Mouse (Mus musculus) CH12.LX (cell line): Measurements from ENCODE around the gene Cox4i2. TPM values are rescaled to one million over a fixed set of nuclear protein-coding genes. Genes with fewer than 3 reads are reported as not detected.

Experiments
- DNase-seq: peaks from one replicate; pipeline ENCODE4 v3.0.0-alpha.2; 2013; ENCODE audit errors: extremely low read depth
- H3K27ac ChIP-seq: 2 replicates; pipeline ENCODE4 v1.5.1; 2012; ENCODE audit warnings: low read depth, mild to moderate bottlenecking, control low read depth, moderate library complexity; ENCODE audit not compliant: insufficient read depth
- H3K27me3 ChIP-seq: replicated peaks from 2 replicates; pipeline ENCODE3; 2012; ENCODE audit warnings: inconsistent platforms
- H3K36me3 ChIP-seq, 2 experiments: replicated peaks in 1 of 2; 2 replicates each; pipeline versions ENCODE3 to v1.6.1; 2012; ENCODE audit warnings: inconsistent platforms in 1 of 2, low read length in 1 of 2, mild to moderate bottlenecking in 1 of 2, mixed read lengths in 1 of 2, moderate library complexity in 1 of 2; ENCODE audit not compliant: control insufficient read depth in 1 of 2, insufficient read depth in 1 of 2
- H3K4me1 ChIP-seq, 2 experiments: 2 replicates each; pipeline ENCODE4 v1.6.1; 2012; ENCODE audit warnings: inconsistent platforms in 1 of 2, moderate library complexity in 1 of 2; ENCODE audit not compliant: insufficient read depth in 2 of 2, control insufficient read depth in 1 of 2
- H3K4me2 ChIP-seq: 2 replicates; pipeline ENCODE4 v1.6.1; 2012; ENCODE audit warnings: low read depth, mild to moderate bottlenecking, control low read depth; ENCODE audit not compliant: poor library complexity, insufficient read depth, severe bottlenecking
- H3K4me3 ChIP-seq, 3 experiments: fragments of 150-350 bp in 1 of 3; sonication (generic) in 1 of 3; replicated peaks in 1 of 3; 2 replicates each; pipeline versions ENCODE3 to v1.5.1; 2011 to 2012; ENCODE audit warnings: low read depth in 2 of 3, low read length in 2 of 3, mild to moderate bottlenecking in 2 of 3, moderate library complexity in 2 of 3, control low read depth in 1 of 3, improper control_type of control experiment in 1 of 3, inconsistent platforms in 1 of 3, mixed read lengths in 1 of 3; ENCODE audit not compliant: poor library complexity in 1 of 3
- H3K79me2 ChIP-seq: replicated peaks from 2 replicates; pipeline ENCODE4 v1.6.1; 2012; ENCODE audit warnings: mild to moderate bottlenecking, moderate library complexity; ENCODE audit not compliant: control insufficient read depth, poor library complexity, insufficient read depth, severe bottlenecking; ENCODE audit errors: extremely low read depth
- H3K9ac ChIP-seq: 2 replicates; pipeline ENCODE4 v1.6.1; 2012; ENCODE audit warnings: low read depth, mild to moderate bottlenecking, control low read depth, moderate library complexity; ENCODE audit not compliant: insufficient read depth
- H3K9me3 ChIP-seq: replicated peaks from 2 replicates; pipeline ENCODE3; 2012; ENCODE audit warnings: low read length, inconsistent platforms, mixed read lengths
- BHLHE40 ChIP-seq: IDR thresholded peaks from 2 replicates; pipeline ENCODE4 v1.6.1; 2011; ENCODE audit warnings: mild to moderate bottlenecking, low read depth, low read length, improper control_type of control experiment
- CTCF ChIP-seq, 2 experiments: IDR thresholded peaks in 1 of 2; conservative IDR thresholded peaks in 1 of 2; 2 replicates each; pipeline ENCODE4 v1.5.1; 2011 to 2012; ENCODE audit warnings: low read depth in 2 of 2, low read length in 2 of 2, improper control_type of control experiment in 1 of 2, inconsistent platforms in 1 of 2, mild to moderate bottlenecking in 1 of 2, moderate library complexity in 1 of 2
- ELF1 ChIP-seq: IDR thresholded peaks from 2 replicates; pipeline ENCODE4 v1.6.1; 2014; ENCODE audit warnings: low read depth, mild to moderate bottlenecking, inconsistent platforms, low read length, improper control_type of control experiment
- ETS1 ChIP-seq: conservative IDR thresholded peaks from 2 replicates; pipeline ENCODE4 v1.6.1; 2012; ENCODE audit warnings: low read depth, mild to moderate bottlenecking, inconsistent platforms, low read length, improper control_type of control experiment, moderate library complexity
- GABPA ChIP-seq: IDR thresholded peaks from 2 replicates; pipeline ENCODE4 v1.6.1; 2012; ENCODE audit warnings: low read depth, low read length, improper control_type of control experiment, inconsistent platforms; ENCODE audit not compliant: insufficient replicate concordance
- JUN ChIP-seq: IDR thresholded peaks from 2 replicates; pipeline ENCODE4 v1.6.1; 2011; ENCODE audit warnings: low read depth, mild to moderate bottlenecking, low read length, improper control_type of control experiment, moderate library complexity; ENCODE audit not compliant: insufficient read depth
- MAX ChIP-seq: IDR thresholded peaks from 2 replicates; pipeline ENCODE4 v1.6.1; 2011; ENCODE audit warnings: low read length, improper control_type of control experiment
- MEF2A ChIP-seq: IDR thresholded peaks from 2 replicates; pipeline ENCODE4 v1.6.1; 2014; ENCODE audit warnings: low read depth, mild to moderate bottlenecking, inconsistent platforms, low read length, improper control_type of control experiment, borderline replicate concordance
- MXI1 ChIP-seq: IDR thresholded peaks from 2 replicates; pipeline ENCODE4 v1.6.1; 2011; ENCODE audit warnings: mild to moderate bottlenecking, low read depth, low read length, improper control_type of control experiment
- NELFE ChIP-seq: IDR thresholded peaks from 2 replicates; pipeline ENCODE4 v1.6.1; 2011; ENCODE audit warnings: low read depth, low read length, improper control_type of control experiment
- NRF1 ChIP-seq: IDR thresholded peaks from 2 replicates; pipeline ENCODE4 v1.6.1; 2014; ENCODE audit warnings: low read depth, mild to moderate bottlenecking, inconsistent platforms, low read length, improper control_type of control experiment, moderate library complexity
- POLR2A ChIP-seq: IDR thresholded peaks from 2 replicates; pipeline ENCODE4 v1.6.1; 2011; ENCODE audit warnings: low read depth, mild to moderate bottlenecking, improper control_type of control experiment, low read length
- POLR2AphosphoS2 ChIP-seq: IDR thresholded peaks from 2 replicates; pipeline ENCODE4 v1.6.1; 2011; ENCODE audit warnings: low read depth, low read length, improper control_type of control experiment
- SIN3A ChIP-seq: IDR thresholded peaks from 2 replicates; pipeline ENCODE4 v1.6.1; 2012; ENCODE audit warnings: low read length, improper control_type of control experiment, inconsistent platforms
- SMC3 ChIP-seq: IDR thresholded peaks from 2 replicates; pipeline ENCODE4 v1.6.1; 2011; ENCODE audit warnings: low read depth, low read length, improper control_type of control experiment
- UBTF ChIP-seq: IDR thresholded peaks from 2 replicates; pipeline ENCODE4 v1.6.1; 2012; ENCODE audit warnings: low read depth, mild to moderate bottlenecking, inconsistent platforms, low read length, improper control_type of control experiment, moderate library complexity
- USF1 ChIP-seq: IDR thresholded peaks from 2 replicates; pipeline ENCODE4 v1.6.1; 2014; ENCODE audit warnings: low read depth, mild to moderate bottlenecking, inconsistent platforms, low read length, improper control_type of control experiment
- USF2 ChIP-seq: conservative IDR thresholded peaks from 2 replicates; pipeline ENCODE4 v1.6.1; 2011; ENCODE audit warnings: low read depth, low read length, improper control_type of control experiment
- ZC3H11A ChIP-seq: IDR thresholded peaks from 2 replicates; pipeline ENCODE4 v1.6.1; 2012; ENCODE audit warnings: low read depth, mild to moderate bottlenecking, inconsistent platforms, low read length, improper control_type of control experiment
- ZKSCAN1 ChIP-seq: IDR thresholded peaks from 2 replicates; pipeline ENCODE4 v1.6.1; 2012; ENCODE audit warnings: low read depth, inconsistent platforms, low read length, improper control_type of control experiment, borderline replicate concordance
- ZMIZ1 ChIP-seq: IDR thresholded peaks from 2 replicates; pipeline ENCODE4 v1.6.1; 2012; ENCODE audit warnings: low read depth, mild to moderate bottlenecking, inconsistent platforms, low read length, improper control_type of control experiment
- ZNF384 ChIP-seq: IDR thresholded peaks from 2 replicates; pipeline ENCODE4 v1.6.1; 2012; ENCODE audit warnings: low read depth, low read length, improper control_type of control experiment, inconsistent platforms
- dilution Hi-C: fragments of 300-500 bp; cut with MboI; formaldehyde crosslinking; loops from 2 replicates; pipeline ENCODE4 v1.14.3; 2020; ENCODE audit warnings: low sequenced_read_pairs; ENCODE audit not compliant: extremely low pct_unique_long_range_greater_than_20kb, extremely low pct_ligation_motif_present
- in situ Hi-C: fragments of 300-500 bp; cut with MboI; formaldehyde crosslinking; loops from 3 replicates; pipeline ENCODE4 v1.14.3; 2019; ENCODE audit warnings: low sequenced_read_pairs, low pct_ligation_motif_present, low pct_unique_long_range_greater_than_20kb, mixed read lengths
- polyA plus RNA-seq: library from polyadenylated mRNA; unstranded; fragments of >175 nt; gene quantifications from 2 replicates; pipeline ENCODE4 v1.2.1, GENCODE M21; 2012; ENCODE audit warnings: low read depth; ENCODE audit not compliant: insufficient read length
- total RNA-seq, 2 experiments: library from RNA; depleted of rRNA; stranded (reverse); fragments of 300-350 nt in 1 of 2; fragments of >200 nt in 1 of 2; gene quantifications; 2 replicates each; pipeline ENCODE4 v1.2.3; 2012 to 2014

Cox4i2 gene
- total and polyA plus RNA-seq, 3 experiments, result not detected

DNA sequence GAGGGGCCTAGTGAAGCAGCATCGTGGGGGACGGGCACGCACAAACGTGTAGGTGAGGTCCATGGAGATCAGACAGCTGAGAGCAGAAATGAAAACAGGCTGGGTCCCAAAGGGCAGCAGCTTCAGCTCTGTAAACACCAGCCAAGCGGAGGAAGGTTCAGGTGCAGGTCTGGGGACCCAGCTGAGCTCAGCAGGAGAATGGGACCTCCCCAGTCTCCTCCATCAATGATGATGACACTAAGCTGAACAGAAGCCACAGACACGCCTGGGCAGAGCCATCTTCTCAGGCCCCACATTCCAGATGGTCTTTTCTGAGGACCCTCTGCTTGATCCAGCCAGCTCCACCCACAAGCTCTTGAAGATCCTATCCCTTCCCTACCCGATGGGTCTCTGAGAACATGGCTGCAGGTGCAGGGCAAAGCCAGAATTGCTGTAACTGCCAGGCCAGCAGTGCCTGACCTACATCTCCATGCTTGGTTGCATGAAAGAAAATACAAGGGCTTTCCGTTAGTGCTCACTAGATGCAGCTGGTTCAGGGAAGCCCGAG is 40.4 kb downstream of the Cox4i2 start (continued):
- TF ChIP-seq MXI1 (peak; percentile 66; the same call in 1 of the 2 replicates), ZMIZ1 (peak; percentile 76), SMC3 (no peak), ZNF384 (no peak), USF2 (no peak), MEF2A (peak; percentile 62; the same call in 1 of the 2 replicates), ZKSCAN1 (no peak), MAX (peak; percentile 41; the same call in 1 of the 2 replicates), CTCF (conservative IDR thresholded peaks at IDR 0.05 in 1 of 2, IDR thresholded peaks at IDR 0.05 in 1 of 2; ENCODE audit: low read depth in 2 of 2, low read length in 2 of 2) (no peak), ZC3H11A (no peak), SIN3A (peak; percentile 84), NRF1 (peak; percentile 27; the same call in 1 of the 2 replicates), BHLHE40 (peak; percentile 84), GABPA (no peak), POLR2AphosphoS2 (no peak), USF1 (no peak), ELF1 (peak; percentile 43; the same call in 1 of the 2 replicates), NELFE (0 out of 2 replicates have a peak, but pooled peaks have one; percentile 14), ETS1 (peak; percentile 97), JUN (0 out of 2 replicates have a peak, but pooled peaks have one; percentile 4)

DNA sequence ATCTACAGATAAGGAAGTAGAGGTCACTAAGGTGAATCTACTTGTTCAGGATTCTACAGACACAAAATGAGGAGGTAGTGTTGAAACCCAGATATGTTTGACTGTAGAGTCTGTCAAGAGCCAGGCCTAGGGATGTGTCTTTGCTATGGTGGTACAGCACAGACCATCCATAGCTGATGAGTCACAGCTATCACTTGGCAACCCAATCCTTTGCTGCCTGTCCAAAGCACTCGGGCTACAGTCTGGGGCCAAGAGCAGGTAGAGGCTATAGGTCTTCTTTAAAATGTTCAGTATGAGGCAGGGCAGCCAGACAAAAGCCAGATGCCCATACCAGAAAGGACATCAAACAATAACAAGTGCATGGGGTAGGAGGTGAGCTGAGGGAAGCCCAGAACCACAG is 43.6 kb downstream of the Cox4i2 start:
- no peak for DNase-seq
- H3K4me2 ChIP-seq, result no peak overlapping the region
- peaks cover 41 to 66% of the 10 kb centered on the region in 2 experiments for H3K4me1 ChIP-seq
- no peak overlapping the region for H3K4me3 ChIP-seq
- in situ Hi-C loops (no loop called here), dilution Hi-C loops (no loop called here)
- no peak overlapping the region; the same call in 1 of the 2 replicates for H3K27ac ChIP-seq
- H3K9me3 ChIP-seq, result no peaks in the 10 kb centered on the region
- peaks cover 93% of the 10 kb centered on the region for H3K79me2 ChIP-seq
- no peak overlapping the region for H3K9ac ChIP-seq
- no peaks in the 10 kb centered on the region for H3K27me3 ChIP-seq
- no peak for TF ChIP-seq BHLHE40
- no peak for TF ChIP-seq MEF2A
- TF ChIP-seq POLR2A, result no peak
- TF ChIP-seq NRF1, result no peak
- no peak for TF ChIP-seq ZC3H11A
- no peak for TF ChIP-seq UBTF
- H3K36me3 ChIP-seq, result peaks cover 12 to 42% of the 10 kb centered on the region in 2 experiments
